Mouse (Mus musculus) adrenal gland, adult (tissue): ENCODE measurements at regions not wholly inside any gene's neighbourhood (a gene's known extent, or its start where the extent isn't known, plus 50 kb on each side); places are given as distances from the start of the nearest gene placed in this dataset.

Experiments
- DNase-seq, 2 experiments: peaks; one replicate each; pipeline ENCODE4 v3.0.0; 2022 to 2023; ENCODE audit warnings: low spot score in 1 of 2; ENCODE audit not compliant: inconsistent age in 2 of 2

GRCm38 (mm10) chr6:99844775-99845507 lies 118.7 kb upstream of the Prok2 start:
- no peak for DNase-seq

GRCm38 (mm10) chr6:99843507-99843906 lies 117.3 kb upstream of the Prok2 start:
- DNase-seq = no peak

GRCm38 (mm10) chr6:99842723-99843122 lies 116.5 kb upstream of the Prok2 start:
- no peak for DNase-seq

GRCm38 (mm10) chr6:99840823-99841222 lies 114.6 kb upstream of the Prok2 start:
- no peak for DNase-seq

GRCm38 (mm10) chr6:99833323-99833722 lies 107.1 kb upstream of the Prok2 start:
- DNase-seq = peak; percentile 83 to 89

GRCm38 (mm10) chr6:99827625-99828024 lies 101.4 kb upstream of the Prok2 start:
- no peak for DNase-seq

GRCm38 (mm10) chr6:99824808-99825207 lies 98.6 kb upstream of the Prok2 start:
- DNase-seq = no peak

GRCm38 (mm10) chr6:99822471-99822870 lies 96.3 kb upstream of the Prok2 start:
- DNase-seq = peak in 1 of 2 experiments; percentile 72

- no peak for DNase-seq
Observed at GRCm38 (mm10) chr6:99819255-99819929, 93.2 kb upstream of the Prok2 start.

GRCm38 (mm10) chr6:99818486-99818885 lies 92.3 kb upstream of the Prok2 start:
- no peak for DNase-seq

- DNase-seq = no peak
Observed at GRCm38 (mm10) chr6:99817245-99817644, 91.1 kb upstream of the Prok2 start.

- no peak for DNase-seq
Observed at GRCm38 (mm10) chr6:99813102-99813501, 86.9 kb upstream of the Prok2 start.

- no peak for DNase-seq
Observed at GRCm38 (mm10) chr6:99811842-99812241, 85.7 kb upstream of the Prok2 start.

GRCm38 (mm10) chr6:99810974-99811798 lies 85.0 kb upstream of the Prok2 start:
- DNase-seq = peak; percentile 35 to 82

- DNase-seq = peak; percentile 15 to 46
Observed at GRCm38 (mm10) chr6:99804905-99805245, 78.7 kb upstream of the Prok2 start.

GRCm38 (mm10) chr6:99803983-99804904 lies 78.1 kb upstream of the Prok2 start:
- peak; percentile 85 to 97 for DNase-seq

GRCm38 (mm10) chr6:99800919-99801318 lies 74.7 kb upstream of the Prok2 start:
- no peak for DNase-seq

- no peak for DNase-seq
Observed at GRCm38 (mm10) chr6:99800324-99800723, 74.1 kb upstream of the Prok2 start.

GRCm38 (mm10) chr6:99796390-99796789 lies 70.2 kb upstream of the Prok2 start:
- DNase-seq = no peak

GRCm38 (mm10) chr6:99793546-99793945 lies 67.4 kb upstream of the Prok2 start:
- DNase-seq = no peak

GRCm38 (mm10) chr6:99792353-99792752 lies 66.2 kb upstream of the Prok2 start:
- DNase-seq = no peak
